Mouse (Mus musculus) embryo, embryonic 9.5 days (tissue): ENCODE measurements around the gene Gpank1.
A peak's percentile ranks its signal among the peaks of the same experiment; 100 is the strongest.

Experiments used
- DNase-seq: peaks from one replicate; pipeline ENCODE4 v3.0.0-alpha.2; 2017; ENCODE audit errors: extremely low spot score

Gpank1 gene

DNA sequence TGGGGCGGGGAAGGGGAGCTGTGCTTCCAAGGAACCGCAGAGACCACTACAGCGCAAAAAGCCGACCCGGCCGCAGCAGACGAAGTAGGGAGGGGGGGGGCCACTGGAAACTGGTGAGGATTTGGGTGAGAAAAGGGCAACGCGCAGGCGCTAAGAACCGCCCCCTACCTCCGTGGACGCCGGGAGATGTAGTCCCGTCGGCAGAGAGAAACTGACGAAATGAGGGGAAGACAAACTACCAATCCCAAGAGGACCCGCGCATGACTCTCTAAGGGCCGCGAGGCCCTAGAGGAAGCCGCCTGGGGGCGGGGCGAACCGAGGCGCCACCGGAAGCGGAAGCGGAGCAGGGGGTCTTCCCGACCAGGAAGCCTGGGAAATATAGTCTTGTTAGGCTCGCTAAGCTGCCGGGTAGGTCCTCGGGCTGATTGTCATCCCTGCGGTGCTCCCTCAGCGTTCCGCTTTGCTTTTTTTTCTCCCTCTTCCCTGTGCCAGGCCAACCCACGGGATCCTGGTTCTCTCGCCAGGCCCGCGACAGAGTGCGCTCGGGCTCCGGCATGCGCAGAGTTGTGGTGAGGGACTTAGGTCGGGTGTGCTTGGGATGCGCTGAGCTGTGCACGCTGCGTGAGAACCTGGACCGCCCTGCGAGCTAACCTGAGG, at the start of gene Gpank1:
Gene Gpank1 (plus strand): TSS at position 313 of the 657 bp plus-strand sequence.
- DNase-seq, result peak; percentile 97

DNA sequence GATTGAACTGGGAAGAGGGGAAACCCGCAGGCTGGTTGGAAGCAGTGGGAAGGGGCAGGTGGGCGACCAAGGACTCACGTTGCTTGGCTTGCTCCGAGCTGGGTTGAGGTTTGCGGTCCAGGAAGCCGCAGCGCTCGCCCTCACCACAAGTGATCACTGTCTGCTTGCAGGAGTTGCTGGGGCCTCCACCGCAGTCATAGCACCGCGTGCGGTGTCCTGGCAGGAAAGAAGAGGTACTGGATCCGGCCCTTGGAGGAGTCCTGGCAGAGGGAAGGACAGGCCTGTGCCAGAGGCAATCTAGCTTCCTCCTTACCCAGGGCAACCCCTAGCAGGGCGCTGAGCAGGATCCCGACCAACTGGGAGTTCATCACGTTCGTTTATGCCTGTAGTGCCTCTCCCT, 47.2 kb upstream of the Gpank1 start:
- DNase-seq, result no peak

DNA sequence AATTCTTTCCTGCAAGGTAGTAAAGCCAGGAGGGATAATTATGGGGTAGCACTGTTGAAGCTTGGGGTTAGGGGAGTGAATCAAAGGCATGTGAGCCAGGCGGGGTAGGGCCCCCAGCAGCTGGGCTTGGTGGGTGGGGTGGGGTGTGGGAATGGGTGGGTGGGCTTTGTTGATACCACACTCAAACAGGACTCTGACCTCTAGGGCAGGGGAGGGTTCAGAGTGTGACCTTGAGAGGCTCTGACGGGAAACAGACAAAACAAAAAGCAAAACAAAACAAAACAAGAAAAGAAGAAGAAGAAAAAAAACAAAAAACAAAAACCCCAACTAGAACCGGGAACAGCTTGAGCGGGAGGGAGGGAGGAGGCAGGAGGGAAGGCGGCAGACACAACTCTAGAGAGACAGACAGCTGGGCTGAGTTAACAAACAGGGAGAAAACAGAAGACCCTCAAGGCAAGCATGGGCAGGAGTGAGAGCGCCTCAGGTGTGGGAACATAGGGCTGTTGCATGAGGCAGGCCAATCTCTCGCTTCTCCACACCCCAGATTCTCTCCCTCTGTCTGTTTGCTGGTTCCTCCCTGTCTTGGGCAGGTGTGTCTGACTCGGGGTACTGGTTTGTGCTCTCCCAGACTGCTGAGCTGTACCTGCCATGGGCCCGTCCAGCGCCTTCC, 44.6 kb upstream of the Gpank1 start, which contains the start of gene Ly6g6e:
Gene Ly6g6e (plus strand): TSS at position 396 of the 670 bp plus-strand sequence.
- no peak for DNase-seq

DNA sequence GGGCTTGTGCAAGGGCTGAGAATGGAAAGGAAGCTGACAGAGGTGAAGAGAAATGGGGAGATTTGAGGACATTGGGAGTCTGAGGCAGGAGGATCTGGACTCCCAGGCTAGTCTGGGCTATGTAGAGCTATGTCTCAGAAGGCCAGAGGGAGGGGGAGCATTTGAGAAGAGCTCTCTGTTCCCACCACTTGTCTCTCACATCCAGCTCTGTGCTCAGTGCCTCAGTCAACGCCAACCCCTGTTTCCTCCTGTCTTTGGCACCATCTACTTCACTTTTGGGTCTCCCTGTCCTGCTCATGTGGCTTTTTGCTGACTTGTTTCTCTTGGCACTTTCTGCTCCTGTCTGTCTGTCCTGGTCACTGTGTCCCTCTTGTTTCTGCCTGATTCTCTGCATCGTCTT, 44.0 kb upstream of the Gpank1 start:
- no peak for DNase-seq

DNA sequence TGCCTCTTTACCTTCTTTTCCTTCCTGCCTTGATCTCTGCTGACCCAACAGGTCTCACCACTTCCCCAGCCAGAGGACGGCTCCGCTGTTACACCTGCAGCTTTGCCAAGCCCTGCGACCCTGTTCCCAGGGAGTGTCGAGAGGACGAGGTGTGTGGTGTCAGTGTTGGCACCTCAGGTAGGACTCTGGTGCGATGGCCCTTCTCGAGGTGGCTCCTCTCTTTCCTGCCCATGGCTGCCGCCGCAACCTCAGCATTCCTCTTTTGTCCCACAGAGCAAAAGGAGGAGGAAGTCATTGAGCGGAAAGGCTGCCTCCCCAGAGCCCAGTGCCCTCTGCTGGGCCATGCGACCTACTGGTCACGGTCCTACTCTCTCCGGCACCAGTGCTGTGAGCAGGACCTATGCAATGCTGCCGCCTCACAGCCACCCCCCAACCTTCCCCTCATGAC, 43.4 kb upstream of the Gpank1 start, which contains the start of gene Ly6g6d:
Gene Ly6g6d (minus strand): TSS at position 280 of the 448 bp plus-strand sequence.
- peak; percentile 54 for DNase-seq

DNA sequence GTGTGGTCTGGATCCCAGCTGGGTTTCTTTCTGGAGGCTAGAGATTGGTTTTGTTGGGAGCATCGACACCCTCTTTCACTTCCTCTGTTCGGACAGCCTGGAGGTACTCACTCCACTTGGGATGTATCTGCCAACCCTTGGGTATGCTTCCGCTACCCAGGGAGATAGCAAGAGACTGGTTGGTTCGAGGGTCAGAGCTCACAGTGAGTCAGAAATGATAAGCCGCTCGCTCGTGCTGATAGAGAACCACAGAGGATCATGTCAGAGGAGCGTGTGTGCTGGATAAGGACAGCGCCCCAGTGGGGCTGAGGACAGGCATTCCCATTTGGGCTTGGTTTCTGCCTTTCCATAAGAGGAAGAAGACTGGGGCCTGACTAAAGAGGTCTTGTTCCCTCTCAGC, 41.5 kb upstream of the Gpank1 start:
- no peak for DNase-seq

DNA sequence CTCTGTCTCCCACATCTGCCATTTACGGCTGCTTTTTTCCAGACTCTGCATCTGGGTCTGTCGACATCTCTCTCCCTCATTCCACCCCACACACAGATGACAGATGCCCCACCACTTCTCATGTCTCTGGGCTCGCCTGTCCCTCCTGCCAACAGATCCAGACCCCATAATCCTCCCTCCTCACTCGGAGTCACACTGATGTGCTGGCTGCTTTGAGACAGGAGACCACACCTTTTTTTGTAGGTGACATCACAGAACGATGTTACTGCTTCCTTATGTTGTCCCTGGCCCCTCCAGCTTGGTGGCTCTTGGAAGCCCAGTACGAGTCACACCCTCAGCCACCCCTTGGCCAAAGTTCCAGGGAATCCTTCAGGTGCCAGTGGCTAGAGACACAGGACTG, 41.0 kb upstream of the Gpank1 start:
- no peak for DNase-seq

DNA sequence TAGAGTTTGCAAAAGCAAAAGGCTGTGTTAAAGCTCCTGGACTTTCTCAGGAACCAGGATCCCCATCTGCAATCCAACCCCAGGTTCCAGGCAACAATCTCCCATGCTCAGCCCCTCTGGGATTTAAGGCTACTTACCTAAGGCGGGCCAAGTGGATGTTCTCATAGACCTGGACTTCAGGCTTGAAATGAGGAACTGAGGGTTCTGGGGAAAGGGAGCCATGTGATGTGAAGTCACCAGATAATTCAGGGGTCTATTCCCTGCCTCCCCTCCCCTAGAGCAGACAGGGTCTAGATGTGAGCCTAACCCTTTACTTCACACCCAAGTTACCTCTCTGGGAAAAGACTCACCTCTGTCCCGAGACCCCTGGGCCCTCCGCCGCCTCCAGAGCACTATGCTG, 40.5 kb upstream of the Gpank1 start:
- DNase-seq, result no peak

DNA sequence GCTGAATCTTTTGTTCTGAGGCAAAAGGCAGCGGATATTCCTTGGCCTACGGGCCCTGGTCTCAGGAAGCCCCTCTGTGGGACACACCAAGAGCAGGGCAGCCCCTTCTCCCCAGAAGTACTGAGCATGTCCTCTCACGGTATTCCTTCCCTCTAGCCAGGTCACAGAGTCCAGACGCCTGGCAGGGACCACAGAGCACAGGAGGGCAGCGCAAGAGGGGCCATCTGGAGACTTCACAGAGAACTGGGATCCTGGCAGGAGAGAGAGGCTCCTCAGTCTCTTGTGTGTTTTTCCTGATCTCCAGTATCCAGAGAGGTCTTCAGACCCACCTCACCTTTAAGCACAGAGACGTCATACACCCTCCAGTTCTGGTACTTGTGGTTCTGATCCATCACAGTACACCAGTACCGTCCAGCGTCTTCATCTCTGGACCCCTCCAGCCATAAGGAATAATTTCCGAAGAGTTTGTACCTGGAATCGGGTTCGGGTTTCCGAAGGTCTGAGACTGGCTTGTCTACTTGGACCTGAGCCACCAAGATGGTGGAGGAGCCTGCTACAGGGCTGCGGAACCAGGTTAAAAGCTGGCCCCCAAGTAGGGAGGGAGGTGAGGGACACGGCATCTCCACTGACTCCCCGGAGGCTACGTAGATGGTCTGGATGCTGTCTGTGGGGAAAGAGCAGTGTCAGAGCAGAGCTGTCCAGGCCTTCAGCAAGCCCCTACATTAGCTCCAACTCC, 38.2 kb upstream of the Gpank1 start:
- no peak for DNase-seq

DNA sequence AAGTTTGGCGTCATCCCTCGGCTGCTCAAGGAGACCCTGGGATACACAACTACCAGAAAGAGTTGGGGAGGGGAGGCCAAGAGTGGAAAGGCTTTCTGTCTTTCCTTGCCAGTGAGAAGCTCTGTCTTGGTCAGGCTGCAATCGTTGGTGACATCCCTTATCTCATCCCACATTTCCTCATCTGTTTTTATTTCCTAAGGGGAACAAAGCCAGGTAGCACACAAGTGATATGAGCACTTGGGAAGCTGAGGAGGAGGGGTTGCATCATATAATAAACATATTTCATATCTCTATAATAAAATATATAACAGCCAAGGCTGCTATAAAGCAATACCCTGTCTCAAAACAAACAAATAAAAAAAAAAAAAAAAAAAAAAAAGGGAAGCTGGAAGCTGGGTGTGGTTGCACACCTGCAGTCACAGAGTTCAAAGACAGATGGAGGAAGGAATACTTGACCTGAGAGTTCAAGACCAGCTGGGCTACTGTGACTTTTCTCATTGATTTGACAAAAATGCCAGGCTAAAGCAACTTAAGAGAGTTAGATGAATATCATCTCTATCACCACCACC, 37.2 kb upstream of the Gpank1 start:
- DNase-seq, result no peak

DNA sequence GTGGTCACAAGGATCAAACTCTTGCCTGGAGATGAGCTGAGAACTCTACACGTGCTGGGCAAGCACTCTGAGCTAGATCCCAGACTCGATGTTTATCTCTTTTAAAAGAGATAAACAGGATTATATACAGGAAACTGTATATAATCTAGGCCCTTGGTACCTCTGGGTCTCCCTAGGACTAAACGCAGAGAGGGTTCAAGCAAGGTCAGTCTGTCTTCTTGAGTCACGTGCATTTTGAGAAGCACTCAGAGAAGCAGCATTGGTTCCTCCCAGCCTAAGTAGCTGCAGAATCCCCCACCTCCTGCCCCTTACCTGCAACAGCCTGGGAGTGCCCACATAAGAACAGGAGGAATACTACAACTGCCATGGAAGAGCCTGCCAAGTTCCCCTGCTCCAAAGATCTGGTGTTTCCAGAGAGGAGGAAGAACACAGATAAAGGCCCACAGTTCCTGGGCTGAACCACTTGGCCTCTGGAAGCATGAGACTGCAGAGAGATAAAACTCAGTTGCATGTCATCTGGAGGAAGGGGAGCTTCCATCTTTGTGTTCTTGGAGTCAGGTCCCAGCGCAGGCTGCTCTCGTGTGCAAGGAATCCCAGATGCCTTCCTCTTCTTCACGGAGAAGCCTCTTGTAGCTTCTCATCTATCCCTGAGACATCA, 35.9 kb upstream of the Gpank1 start, which contains the start of gene Ly6g6f:
Gene Ly6g6f (minus strand): TSS at position 403 of the 658 bp plus-strand sequence.
- DNase-seq, result no peak

DNA sequence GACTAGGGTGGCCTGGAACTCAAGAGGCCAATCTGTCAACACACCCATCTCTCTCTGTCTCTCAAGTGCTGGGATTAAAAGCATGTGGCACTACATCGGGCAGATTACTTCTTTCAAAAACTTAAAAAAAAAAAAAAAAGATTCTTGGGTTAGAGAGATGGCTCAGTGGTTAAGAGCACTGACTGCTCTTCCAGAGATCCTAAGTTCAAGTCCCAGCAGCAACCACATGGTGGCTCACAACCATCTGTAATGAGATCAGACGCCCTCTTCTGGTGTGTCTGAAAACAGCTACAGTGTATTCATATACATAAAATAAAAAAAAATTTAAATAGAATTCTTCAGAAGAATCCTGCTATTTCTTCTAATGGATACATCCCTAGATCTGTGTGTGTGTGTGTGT, 33.1 kb upstream of the Gpank1 start:
- DNase-seq, result no peak

DNA sequence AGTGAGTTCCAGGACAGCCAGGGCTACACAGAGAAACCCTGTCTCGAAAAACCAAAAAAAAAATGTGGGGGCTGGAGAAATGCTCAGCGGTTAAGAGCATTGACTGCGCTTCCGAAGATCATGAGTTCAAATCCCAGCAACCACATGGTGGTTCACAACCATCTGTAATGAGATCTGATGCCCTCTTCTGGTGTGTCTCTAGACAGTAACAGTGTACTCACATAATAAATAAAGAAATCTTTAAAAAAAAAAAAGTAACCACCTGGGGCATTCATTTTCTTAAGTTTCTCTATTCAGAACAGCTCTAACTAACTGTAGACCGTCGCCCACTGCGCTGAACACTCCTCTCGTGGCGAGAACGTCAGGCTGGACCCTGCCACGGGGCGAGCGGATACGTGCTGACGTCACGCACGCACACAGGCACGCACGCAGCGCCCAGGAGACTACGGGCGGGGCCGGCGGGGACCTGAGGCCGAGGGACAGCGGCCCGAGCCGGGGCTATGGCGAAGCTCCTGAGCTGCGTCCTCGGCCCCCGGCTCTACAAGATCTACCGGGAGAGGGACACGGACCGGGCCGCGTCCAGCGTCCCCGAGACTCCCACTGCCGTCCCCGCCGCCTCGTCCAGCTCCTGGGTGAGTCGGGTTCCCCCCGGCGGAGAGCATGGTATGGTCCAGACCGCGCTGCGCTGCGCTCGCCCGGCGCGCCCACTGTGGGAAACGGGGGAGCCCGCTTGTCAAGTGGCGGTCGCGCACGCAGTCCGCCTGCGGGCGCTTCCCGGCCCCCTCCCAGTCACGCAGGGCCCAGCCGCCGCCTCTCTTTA, 32.2 kb upstream of the Gpank1 start, which contains the start of gene Abhd16a:
Gene Abhd16a (plus strand): TSS at position 439 of the 820 bp plus-strand sequence.
- peak; percentile 94 for DNase-seq

DNA sequence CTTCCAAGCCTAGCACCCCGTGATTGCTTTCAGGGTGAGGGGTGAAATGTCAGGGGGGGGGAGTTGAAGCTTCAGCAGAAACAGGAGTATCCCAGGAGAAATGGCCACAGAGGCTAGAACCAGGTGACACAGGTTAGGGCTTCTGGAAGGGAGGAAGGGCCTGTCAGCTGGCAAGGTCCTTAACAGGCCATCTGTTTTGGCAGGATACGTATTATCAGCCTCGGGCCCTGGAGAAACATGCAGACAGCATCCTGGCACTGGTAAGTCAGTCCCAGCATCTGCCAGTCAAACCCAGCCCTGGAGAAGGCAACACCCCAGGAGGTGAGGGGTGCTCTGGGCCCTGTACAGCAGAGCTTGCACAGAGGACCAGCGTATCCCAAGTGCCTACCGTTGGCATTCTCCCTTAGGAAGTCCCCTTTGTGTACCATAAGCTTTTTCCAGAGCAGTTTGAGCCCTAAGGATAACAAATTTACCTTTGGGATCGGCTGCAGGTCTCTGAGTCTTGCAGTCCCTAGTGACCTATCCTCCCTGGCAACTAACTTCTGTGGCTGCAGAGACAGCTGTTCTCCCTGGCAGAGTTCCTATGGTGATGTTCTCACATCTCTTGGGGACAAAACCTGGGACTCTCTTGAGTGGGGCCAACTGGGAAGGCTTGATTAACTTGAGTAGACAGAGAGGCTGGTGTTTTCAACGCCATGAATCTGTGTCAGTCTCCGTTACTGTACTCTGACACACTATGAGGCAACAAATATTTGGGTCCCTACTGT, 30.9 kb upstream of the Gpank1 start:
- no peak for DNase-seq

DNA sequence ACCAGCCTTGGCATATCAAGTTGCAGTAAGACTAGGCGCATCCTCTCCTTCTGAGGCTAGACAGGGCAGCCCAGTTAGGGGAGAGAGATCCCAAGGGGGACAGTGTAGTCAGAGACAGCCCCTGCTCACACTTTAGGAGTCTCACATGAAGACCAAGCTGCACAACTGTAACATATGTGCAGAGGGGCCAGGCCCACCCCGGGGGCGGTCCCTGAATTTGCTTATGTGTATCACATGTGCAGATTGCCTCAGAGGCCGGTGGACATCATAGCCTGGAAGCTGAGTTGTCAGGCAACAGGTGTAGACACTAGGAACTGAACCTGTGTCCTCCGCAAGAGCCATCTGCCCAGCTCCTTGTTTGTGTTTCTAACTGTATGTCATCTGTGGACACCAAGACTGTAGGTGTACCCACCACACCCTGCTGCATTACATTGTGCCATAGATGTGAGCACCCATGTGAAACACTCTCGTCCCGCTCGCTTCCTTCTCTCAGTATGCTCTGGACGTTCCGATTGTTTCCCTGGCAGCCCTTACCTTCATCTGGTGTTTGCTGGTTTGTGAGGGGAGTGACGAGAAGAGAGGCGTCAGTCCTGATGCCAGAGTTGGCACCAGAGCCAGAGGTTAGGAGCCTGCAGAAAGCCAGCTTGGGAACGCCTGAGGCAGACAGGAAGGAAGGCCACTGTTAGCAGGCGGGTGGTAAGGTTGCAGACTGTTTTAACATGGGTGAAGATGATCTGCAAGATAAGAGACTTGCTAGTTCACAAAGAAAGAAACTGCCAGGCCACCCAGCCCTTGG, 28.7 kb upstream of the Gpank1 start:
- no peak for DNase-seq

DNA sequence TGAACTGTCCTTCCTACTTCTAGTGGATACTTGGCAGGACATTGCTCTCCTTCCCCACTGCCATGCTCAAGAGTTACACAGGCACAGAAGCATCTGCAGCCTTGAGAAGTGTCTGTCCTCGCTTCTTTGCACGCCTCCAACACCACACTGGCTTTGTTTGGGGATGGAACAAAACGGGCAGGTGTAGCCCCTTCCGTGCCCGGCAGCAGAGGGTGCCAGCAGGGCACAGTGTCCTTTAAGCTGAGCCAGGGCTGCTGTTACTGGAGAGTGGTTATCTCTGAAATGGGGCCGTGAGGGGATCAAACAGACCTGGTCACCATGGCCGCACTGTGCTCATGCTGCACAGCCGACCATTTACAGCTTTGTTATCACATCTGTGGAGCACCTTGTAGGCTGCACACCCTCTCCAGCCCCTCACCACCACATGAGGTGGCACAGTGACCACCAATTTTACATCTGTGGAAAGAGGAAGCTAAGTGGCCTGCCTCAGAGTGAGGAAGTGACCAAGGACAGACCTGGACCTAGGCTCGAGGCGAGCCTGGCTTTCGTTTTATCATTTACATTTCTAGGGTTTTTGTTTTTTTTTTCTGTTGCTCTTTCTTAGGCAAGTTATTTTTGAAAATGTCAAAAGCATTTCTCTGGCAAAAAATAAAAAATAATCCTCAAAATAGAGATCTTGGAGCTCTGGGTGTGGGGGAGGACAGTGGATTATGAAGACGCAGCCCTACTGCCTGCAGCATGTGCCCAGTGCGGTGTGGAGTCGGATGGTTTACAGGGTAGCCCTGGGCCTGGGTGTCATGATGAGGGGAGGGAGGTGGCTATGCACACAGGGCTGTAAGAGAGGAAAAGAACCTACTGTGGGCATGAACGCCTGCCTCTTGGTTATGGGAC, 26.5 kb upstream of the Gpank1 start:
- no peak for DNase-seq

DNA sequence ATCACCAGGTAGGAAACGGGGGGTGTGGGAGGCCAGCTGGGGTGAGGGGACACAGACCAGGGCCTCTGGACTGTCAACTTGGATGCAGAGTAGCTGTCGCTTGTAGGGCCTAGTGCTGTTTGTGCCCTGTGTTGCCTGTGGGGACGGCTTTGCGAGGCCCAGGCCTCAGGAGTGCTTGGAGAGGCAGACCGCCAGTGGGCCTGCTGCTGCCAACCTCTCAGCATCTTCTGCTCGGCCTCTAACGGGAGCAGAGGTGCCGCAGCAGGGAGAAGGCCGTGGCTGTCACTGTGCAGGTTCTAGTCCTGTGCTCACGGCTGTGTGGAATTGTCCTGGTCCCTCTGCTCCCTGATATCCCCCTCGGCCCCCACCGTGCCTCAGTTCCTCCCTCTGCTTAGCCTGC, 24.7 kb upstream of the Gpank1 start:
- DNase-seq, result no peak

DNA sequence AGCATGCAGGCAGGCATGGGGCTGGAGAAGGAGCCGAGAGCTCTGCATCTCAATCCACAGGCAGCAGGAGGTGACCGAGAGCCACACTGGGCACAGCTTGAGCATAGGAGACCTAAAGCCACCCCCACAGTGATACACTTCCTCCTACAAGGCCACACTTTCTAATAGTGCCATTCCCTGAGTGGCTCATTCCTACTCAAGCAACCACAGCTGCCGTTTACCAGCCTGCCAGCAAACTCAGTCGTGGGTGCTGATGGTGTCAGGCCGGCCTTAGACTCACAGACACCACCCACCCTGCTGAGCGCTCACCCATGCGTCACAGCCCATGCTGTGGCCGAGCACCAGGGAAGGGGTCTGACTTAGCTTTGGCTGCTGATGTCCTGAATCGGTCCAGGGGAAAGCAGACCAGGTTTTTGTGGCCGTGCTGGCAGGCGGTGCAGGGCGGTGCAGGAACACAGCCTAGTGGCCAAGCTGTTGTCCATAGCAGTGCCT, 24.0 kb upstream of the Gpank1 start:
- DNase-seq, result no peak
